Mouse (Mus musculus) left cerebral cortex, adult 8-10 months (tissue): ENCODE results near the gene Gm37419. TPM values are rescaled to one million over a fixed set of nuclear protein-coding genes. Genes with fewer than 3 reads are reported as not detected.

Source experiments
- total RNA-seq, 4 experiments: library from RNA; stranded (reverse); gene quantifications; 2 replicates each; pipeline ENCODE4 v1.2.4; 2022

Gene Gm37419
- total RNA-seq, 4 experiments from 2014 or later: not detected

Other genes starting within 250 kb of the Gm37419 start
- gene Sst, start 97.5 kb upstream of the Gm37419 start, total RNA-seq: 100 to 1,000 TPM; 363 to 433 (median 383) TPM
- gene Rtp2, start 56.1 kb upstream of the Gm37419 start, total RNA-seq: under 1 TPM in 2 of 4 experiments, not detected in 2; 0.18 to 0.32 TPM
- gene Bcl6, start 370 bp downstream of the Gm37419 start, total RNA-seq: 10 to 100 TPM; 21.1 to 25.7 (median 24.3) TPM